Mouse (Mus musculus) T-helper 2 cell (primary cell): ENCODE data around the gene Egfl7.

Source experiments
- in situ Hi-C: fragments of 300-600 bp; cut with MboI, MseI; formaldehyde crosslinking; loops from one replicate; pipeline ENCODE4 v1.15.1; 2025; ENCODE audit warnings: high pct_unique_total_duplicates

Gene Egfl7

GRCm38 (mm10) chr2:26593211-26594021 lies 13.6 kb downstream of the Egfl7 start:
- in situ Hi-C loops: loop anchor here (10.0 kb wide), 1 partner anchor 549 kb away; no protein-coding TSS in a partner anchor

GRCm38 (mm10) chr2:26594022-26594346 lies 14.2 kb downstream of the Egfl7 start:
- in situ Hi-C loops: loop anchor here (10.0 kb wide), 1 partner anchor 549 kb away; no protein-coding TSS in a partner anchor

GRCm38 (mm10) chr2:26594461-26594933 lies 14.7 kb downstream of the Egfl7 start:
- in situ Hi-C loops: loop anchor here (10.0 kb wide), 1 partner anchor 550 kb away; no protein-coding TSS in a partner anchor

GRCm38 (mm10) chr2:26594934-26595724 lies 15.3 kb downstream of the Egfl7 start:
- in situ Hi-C loops: loop anchor here (10.0 kb wide), 1 partner anchor 550 kb away; no protein-coding TSS in a partner anchor

GRCm38 (mm10) chr2:26595725-26596435 lies 16.1 kb downstream of the Egfl7 start:
- in situ Hi-C loops: loop anchor here (10.0 kb wide), 1 partner anchor 551 kb away; no protein-coding TSS in a partner anchor

GRCm38 (mm10) chr2:26596898-26597297 lies 17.1 kb downstream of the Egfl7 start:
- in situ Hi-C loops: loop anchor here (10.0 kb wide), 1 partner anchor 552 kb away; no protein-coding TSS in a partner anchor

- in situ Hi-C loops: loop anchor here (10.0 kb wide), 1 partner anchor 553 kb away; no protein-coding TSS in a partner anchor
Observed at GRCm38 (mm10) chr2:26597810-26598209, 18.0 kb downstream of the Egfl7 start.

- in situ Hi-C loops: loop anchor here (10.0 kb wide), 1 partner anchor 554 kb away; no protein-coding TSS in a partner anchor
Observed at GRCm38 (mm10) chr2:26598462-26598861, 18.6 kb downstream of the Egfl7 start.

- in situ Hi-C loops: loop anchor here (10.0 kb wide), 1 partner anchor 555 kb away; no protein-coding TSS in a partner anchor
Observed at GRCm38 (mm10) chr2:26599965-26600364, 20.2 kb downstream of the Egfl7 start.

- in situ Hi-C loops: no loop called here
Observed at GRCm38 (mm10) chr2:26600664-26601063, 20.9 kb downstream of the Egfl7 start.

- in situ Hi-C loops: no loop called here
Observed at GRCm38 (mm10) chr2:26601595-26601994, 21.8 kb downstream of the Egfl7 start.

- in situ Hi-C loops: no loop called here
Observed at GRCm38 (mm10) chr2:26602631-26603030, 22.8 kb downstream of the Egfl7 start.

- in situ Hi-C loops: no loop called here
Observed at GRCm38 (mm10) chr2:26603159-26603558, 23.3 kb downstream of the Egfl7 start.

GRCm38 (mm10) chr2:26603720-26604671 lies 24.2 kb downstream of the Egfl7 start, which contains the start of gene Agpat2:
Gene Agpat2 (minus strand): TSS chr2:26604417.
- in situ Hi-C loops: no loop called here

GRCm38 (mm10) chr2:26605331-26605730 lies 25.5 kb downstream of the Egfl7 start:
- in situ Hi-C loops: no loop called here

GRCm38 (mm10) chr2:26606579-26606978 lies 26.8 kb downstream of the Egfl7 start:
- in situ Hi-C loops: no loop called here

GRCm38 (mm10) chr2:26607056-26607910 lies 27.5 kb downstream of the Egfl7 start:
- in situ Hi-C loops: no loop called here

- in situ Hi-C loops: no loop called here
Observed at GRCm38 (mm10) chr2:26608781-26609180, 29.0 kb downstream of the Egfl7 start.

GRCm38 (mm10) chr2:26609261-26609661 lies 29.4 kb downstream of the Egfl7 start:
- in situ Hi-C loops: no loop called here
